Mouse (Mus musculus): ENCODE data around the gene Rnf41. TPM values are rescaled to one million over a fixed set of nuclear protein-coding genes. Genes with fewer than 3 reads are reported as not detected.

The Rnf41 gene
- polyA plus RNA-seq, 1 experiment: 17.0 TPM

- TF ChIP-seq FLI1 (IDR thresholded peaks at IDR 0.05; ENCODE audit: low read length): no peak
- no peak for TF ChIP-seq GATA1 (IDR thresholded peaks at IDR 0.05; ENCODE audit: borderline replicate concordance, low read length)
- Histone ChIP-seq H3K9me3 (no peaks in the 10 kb centered on the region), H3K4me3 (replicated peaks) (no peak overlapping the region), H3K36me3 (replicated peaks; ENCODE audit: low read length) (peaks cover 91% of the 10 kb centered on the region), H3K4me1 (peaks cover 44% of the 10 kb centered on the region), H3K27me3 (replicated peaks) (no peaks in the 10 kb centered on the region)
Observed at GRCm38 (mm10) chr10:128436376-128436775, 24.9 kb downstream of the Rnf41 start.

GRCm38 (mm10) chr10:128438675-128439279 lies 27.3 kb downstream of the Rnf41 start:
- H3K36me3 ChIP-seq (replicated peaks; ENCODE audit: low read length): peaks cover 92% of the 10 kb centered on the region

GRCm38 (mm10) chr10:128440407-128440806 lies 28.9 kb downstream of the Rnf41 start:
- H3K4me1 ChIP-seq: peaks cover 47% of the 10 kb centered on the region
- H3K36me3 ChIP-seq (replicated peaks; ENCODE audit: low read length): peaks cover 80% of the 10 kb centered on the region
- no peaks in the 10 kb centered on the region for H3K9me3 ChIP-seq

More at GRCm38 (mm10) chr10:128438675-128439279, 27.3 kb downstream of the Rnf41 start:
- no peaks in the 10 kb centered on the region for H3K9me3 ChIP-seq
- no peak for TF ChIP-seq GATA1 (IDR thresholded peaks at IDR 0.05; ENCODE audit: borderline replicate concordance, low read length)
- TF ChIP-seq FLI1 (IDR thresholded peaks at IDR 0.05; ENCODE audit: low read length): no peak
- H3K4me3 ChIP-seq (replicated peaks): peak overlapping the region; percentile 39
- no peaks in the 10 kb centered on the region for H3K27me3 ChIP-seq (replicated peaks)
- H3K4me1 ChIP-seq: peaks cover 40% of the 10 kb centered on the region

GRCm38 (mm10) chr10:128441324-128442119 lies 30.1 kb downstream of the Rnf41 start:
- no peak for TF ChIP-seq FLI1 (IDR thresholded peaks at IDR 0.05; ENCODE audit: low read length)
- TF ChIP-seq GATA1 (IDR thresholded peaks at IDR 0.05; ENCODE audit: borderline replicate concordance, low read length): no peak
- no peaks in the 10 kb centered on the region for H3K9me3 ChIP-seq
- H3K4me3 ChIP-seq (replicated peaks): no peak overlapping the region
- H3K4me1 ChIP-seq: peaks cover 50% of the 10 kb centered on the region
- H3K27me3 ChIP-seq (replicated peaks): no peaks in the 10 kb centered on the region
- H3K36me3 ChIP-seq (replicated peaks; ENCODE audit: low read length): peaks cover 69% of the 10 kb centered on the region

More at GRCm38 (mm10) chr10:128440407-128440806, 28.9 kb downstream of the Rnf41 start:
- TF ChIP-seq GATA1 (IDR thresholded peaks at IDR 0.05; ENCODE audit: borderline replicate concordance, low read length) (no peak), FLI1 (IDR thresholded peaks at IDR 0.05; ENCODE audit: low read length) (no peak)
- Histone ChIP-seq H3K4me3 (replicated peaks) (no peak overlapping the region), H3K27me3 (replicated peaks) (no peaks in the 10 kb centered on the region)

- H3K36me3 ChIP-seq (replicated peaks; ENCODE audit: low read length): peaks cover 58% of the 10 kb centered on the region
- no peak for TF ChIP-seq GATA1 (IDR thresholded peaks at IDR 0.05; ENCODE audit: borderline replicate concordance, low read length)
- TF ChIP-seq FLI1 (IDR thresholded peaks at IDR 0.05; ENCODE audit: low read length): no peak
- no peaks in the 10 kb centered on the region for H3K9me3 ChIP-seq
- H3K4me1 ChIP-seq: peaks cover 44% of the 10 kb centered on the region
- no peaks in the 10 kb centered on the region for H3K27me3 ChIP-seq (replicated peaks)
- no peak overlapping the region for H3K4me3 ChIP-seq (replicated peaks)
Observed at GRCm38 (mm10) chr10:128442718-128443117, 31.3 kb downstream of the Rnf41 start.

- Histone ChIP-seq H3K4me1 (peaks cover 33% of the 10 kb centered on the region), H3K36me3 (replicated peaks; ENCODE audit: low read length) (peaks cover 42% of the 10 kb centered on the region), H3K9me3 (no peaks in the 10 kb centered on the region), H3K27me3 (replicated peaks) (no peaks in the 10 kb centered on the region), H3K4me3 (replicated peaks) (no peak overlapping the region)
- TF ChIP-seq FLI1 (IDR thresholded peaks at IDR 0.05; ENCODE audit: low read length) (no peak), GATA1 (IDR thresholded peaks at IDR 0.05; ENCODE audit: borderline replicate concordance, low read length) (no peak)
Observed at GRCm38 (mm10) chr10:128444354-128444753, 32.9 kb downstream of the Rnf41 start.

- TF ChIP-seq GATA1 (IDR thresholded peaks at IDR 0.05; ENCODE audit: borderline replicate concordance, low read length) (no peak), FLI1 (IDR thresholded peaks at IDR 0.05; ENCODE audit: low read length) (no peak)
- no peaks in the 10 kb centered on the region for H3K9me3 ChIP-seq
- no peak overlapping the region for H3K4me3 ChIP-seq (replicated peaks)
- peaks cover 23% of the 10 kb centered on the region for H3K4me1 ChIP-seq
- peaks cover 31% of the 10 kb centered on the region for H3K36me3 ChIP-seq (replicated peaks; ENCODE audit: low read length)
- no peaks in the 10 kb centered on the region for H3K27me3 ChIP-seq (replicated peaks)
Observed at GRCm38 (mm10) chr10:128445407-128445806, 34.0 kb downstream of the Rnf41 start.

GRCm38 (mm10) chr10:128451014-128451413 lies 39.6 kb downstream of the Rnf41 start:
- Histone ChIP-seq H3K4me1 (peaks cover 26% of the 10 kb centered on the region), H3K36me3 (replicated peaks; ENCODE audit: low read length) (no peaks in the 10 kb centered on the region), H3K9me3 (no peaks in the 10 kb centered on the region), H3K27me3 (replicated peaks) (no peaks in the 10 kb centered on the region), H3K4me3 (replicated peaks) (no peak overlapping the region)
- no peak for TF ChIP-seq GATA1 (IDR thresholded peaks at IDR 0.05; ENCODE audit: borderline replicate concordance, low read length)
- TF ChIP-seq FLI1 (IDR thresholded peaks at IDR 0.05; ENCODE audit: low read length): no peak

GRCm38 (mm10) chr10:128454471-128454870 lies 43.0 kb downstream of the Rnf41 start:
- H3K27me3 ChIP-seq (replicated peaks): no peaks in the 10 kb centered on the region
- no peaks in the 10 kb centered on the region for H3K36me3 ChIP-seq (replicated peaks; ENCODE audit: low read length)
- no peaks in the 10 kb centered on the region for H3K9me3 ChIP-seq
- peaks cover 38% of the 10 kb centered on the region for H3K4me1 ChIP-seq
- H3K4me3 ChIP-seq (replicated peaks): no peak overlapping the region
- TF ChIP-seq FLI1 (IDR thresholded peaks at IDR 0.05; ENCODE audit: low read length) (no peak), GATA1 (IDR thresholded peaks at IDR 0.05; ENCODE audit: borderline replicate concordance, low read length) (no peak)

GRCm38 (mm10) chr10:128455280-128455679 lies 43.8 kb downstream of the Rnf41 start:
- TF ChIP-seq FLI1 (IDR thresholded peaks at IDR 0.05; ENCODE audit: low read length): no peak; the same call in 1 of the 2 replicates
- no peak for TF ChIP-seq GATA1 (IDR thresholded peaks at IDR 0.05; ENCODE audit: borderline replicate concordance, low read length)
- peak overlapping the region; percentile 84 for H3K4me3 ChIP-seq (replicated peaks)
- no peaks in the 10 kb centered on the region for H3K9me3 ChIP-seq

More at GRCm38 (mm10) chr10:128455280-128455679, 43.8 kb downstream of the Rnf41 start:
- Histone ChIP-seq H3K36me3 (replicated peaks; ENCODE audit: low read length) (no peaks in the 10 kb centered on the region), H3K27me3 (replicated peaks) (no peaks in the 10 kb centered on the region), H3K4me1 (peaks cover 45% of the 10 kb centered on the region)
